Mouse (Mus musculus) thymus, adult 2 months (tissue): ENCODE measurements around the gene Hoxa1.

Source experiments
- CTCF ChIP-seq: fragments of 200-500 bp; IDR thresholded peaks from 2 replicates; pipeline ENCODE4 v1.5.1; 2012; ENCODE audit warnings: mild to moderate bottlenecking, control low read depth, low read length, moderate library complexity, borderline replicate concordance; ENCODE audit not compliant: control insufficient read depth, poor library complexity, insufficient read depth; ENCODE audit errors: extremely low read depth
- POLR2A ChIP-seq: fragments of 200-500 bp; IDR thresholded peaks from 2 replicates; pipeline ENCODE4 v1.6.1; 2012; ENCODE audit warnings: mild to moderate bottlenecking, low read length, control low read depth, moderate library complexity; ENCODE audit not compliant: control insufficient read depth, poor library complexity, insufficient read depth; ENCODE audit errors: extremely low read depth

GRCm38 (mm10) chr6:52153270-52153669, 4.8 kb downstream of the Hoxa1 start:
- TF ChIP-seq CTCF (no peak), POLR2A (no peak)
